Mouse (Mus musculus): Measurements from ENCODE around the gene Tcte1.

GRCm38 (mm10) chr17:45567162-45567601 lies 43.9 kb downstream of the Tcte1 start:
- TF ChIP-seq CTCF (IDR thresholded peaks at IDR 0.05; ENCODE audit: low read depth, low read length) (no peak), POLR2A (IDR thresholded peaks at IDR 0.05; ENCODE audit: borderline replicate concordance, low read depth, low read length) (no peak)

All from bone marrow macrophage, adult 2 months (primary cell).